Mouse (Mus musculus) kidney, postnatal 0 days (tissue): ENCODE results near the gene Galk2. TPM values are rescaled to one million over a fixed set of nuclear protein-coding genes. Genes with fewer than 3 reads are reported as not detected.

Source experiments
- ATAC-seq: fragments of 200-750 bp; cut with Nextera tagmentation; replicated peaks from 2 replicates; pipeline ENCODE4 v1.8.0; 2017; ENCODE audit warnings: low read depth, moderate number of reproducible peaks, moderate TSS enrichment, moderate library complexity; ENCODE audit not compliant: low FRiP score
- DNase-seq: peaks from one replicate; pipeline ENCODE4 v3.0.0-alpha.2; 2016; ENCODE audit warnings: low spot score
- H3K27ac ChIP-seq: fragments of 300-500 bp; sonication (generic); 2 replicates; pipeline ENCODE4 v1.5.1; 2014; ENCODE audit warnings: mild to moderate bottlenecking
- H3K27me3 ChIP-seq: fragments of 300-500 bp; sonication (generic); 2 replicates; pipeline ENCODE4 v1.6.1; 2014; ENCODE audit warnings: low read length, mixed read lengths; ENCODE audit not compliant: insufficient read depth
- H3K36me3 ChIP-seq: fragments of 300-500 bp; sonication (generic); 2 replicates; pipeline ENCODE4 v1.6.1; 2014; ENCODE audit warnings: low read length, mixed read lengths; ENCODE audit not compliant: insufficient read depth
- H3K4me1 ChIP-seq: fragments of 300-500 bp; sonication (generic); replicated peaks from 2 replicates; pipeline ENCODE4 v1.6.1; 2014; ENCODE audit warnings: antibody characterized with exemption, low read length, mixed read lengths; ENCODE audit not compliant: insufficient read depth
- H3K4me2 ChIP-seq: fragments of 300-500 bp; sonication (generic); 2 replicates; pipeline ENCODE4 v1.6.1; 2014; ENCODE audit warnings: mild to moderate bottlenecking, low read length, moderate library complexity, mixed read lengths
- H3K4me3 ChIP-seq: fragments of 300-500 bp; sonication (generic); replicated peaks from 2 replicates; pipeline ENCODE4 v1.5.1; 2014; ENCODE audit warnings: low read depth, low read length
- H3K9ac ChIP-seq: fragments of 300-500 bp; sonication (generic); 2 replicates; pipeline ENCODE4 v1.6.1; 2014; ENCODE audit warnings: low read depth, low read length
- H3K9me3 ChIP-seq: fragments of 300-500 bp; sonication (generic); replicated peaks from 2 replicates; pipeline ENCODE4 v1.6.1; 2016; ENCODE audit warnings: low read length, inconsistent platforms, mixed read lengths
- CTCF ChIP-seq: IDR thresholded peaks from 2 replicates; pipeline ENCODE4 v1.5.1; 2016; ENCODE audit warnings: antibody characterized with exemption, low read depth, mild to moderate bottlenecking, moderate library complexity
- WGBS: fragments of 180-500 bp; shearing (Covaris S2); extraction: QIAGEN DNeasy Blood & Tissue Kit; methylation state at CpG from one replicate; pipeline ENCODE4 v1.1.7; 2014; 5-methylcytosine and 5-hydroxymethylcytosine counted together
- polyA plus RNA-seq: library from polyadenylated mRNA; unstranded; fragments of >200 nt; fragmentation: Nextera tagmentation; extraction: Ambion mirVana; gene quantifications from 2 replicates; pipeline ENCODE4 v1.2.1, GENCODE M21; 2015

Gene Galk2
- polyA plus RNA-seq, 1 experiment from 2014 or later = 60.6 TPM

GRCm38 (mm10) chr2:125827898-125828297, 31.0 kb upstream of the Galk2 start:
- Histone ChIP-seq H3K4me1 (no peaks in the 10 kb centered on the region), H3K36me3 (peaks cover 19% of the 10 kb centered on the region), H3K9ac (no peak overlapping the region), H3K27me3 (no peaks in the 10 kb centered on the region), H3K4me2 (no peak overlapping the region), H3K9me3 (no peaks in the 10 kb centered on the region), H3K27ac (no peak overlapping the region), H3K4me3 (no peak overlapping the region)
- DNase-seq (no peak), ATAC-seq (no peak)
- no peak for TF ChIP-seq CTCF
- 84% methylated on average over 4 of the region's 4 CpGs for WGBS

- Histone ChIP-seq H3K27ac (no peak overlapping the region), H3K4me1 (no peaks in the 10 kb centered on the region), H3K36me3 (peaks cover 34% of the 10 kb centered on the region), H3K4me3 (no peak overlapping the region), H3K4me2 (no peak overlapping the region), H3K9ac (no peak overlapping the region), H3K9me3 (no peaks in the 10 kb centered on the region), H3K27me3 (no peaks in the 10 kb centered on the region)
- no peak for DNase-seq
- no peak for ATAC-seq
- WGBS = 89% methylated on average over 2 of the region's 2 CpGs
- TF ChIP-seq CTCF = no peak
Observed at GRCm38 (mm10) chr2:125829924-125830323, 29.0 kb upstream of the Galk2 start.

- Histone ChIP-seq H3K4me1 (no peaks in the 10 kb centered on the region), H3K36me3 (peaks cover 46% of the 10 kb centered on the region), H3K9ac (no peak overlapping the region), H3K4me3 (no peak overlapping the region), H3K27me3 (no peaks in the 10 kb centered on the region), H3K4me2 (no peak overlapping the region), H3K9me3 (no peaks in the 10 kb centered on the region), H3K27ac (no peak overlapping the region)
- TF ChIP-seq CTCF = no peak
- 93% methylated on average over 7 of the region's 7 CpGs for WGBS
- ATAC-seq (no peak), DNase-seq (no peak)
Observed at GRCm38 (mm10) chr2:125838091-125838490, 20.8 kb upstream of the Galk2 start.

- TF ChIP-seq CTCF = no peak
- Histone ChIP-seq H3K4me2 (no peak overlapping the region), H3K36me3 (peaks cover 46% of the 10 kb centered on the region), H3K9me3 (no peaks in the 10 kb centered on the region), H3K27me3 (no peaks in the 10 kb centered on the region), H3K4me1 (no peaks in the 10 kb centered on the region), H3K4me3 (no peak overlapping the region), H3K27ac (no peak overlapping the region), H3K9ac (no peak overlapping the region)
- DNase-seq (no peak), ATAC-seq (no peak)
- 54% methylated on average over 2 of the region's 2 CpGs for WGBS
Observed at GRCm38 (mm10) chr2:125838708-125839284, 20.1 kb upstream of the Galk2 start.

- WGBS = 69% methylated on average over 2 of the region's 2 CpGs
- no peaks in the 10 kb centered on the region for H3K9me3 ChIP-seq
- no peak for DNase-seq
- H3K4me3 ChIP-seq = no peak overlapping the region
- no peak for ATAC-seq
- H3K36me3 ChIP-seq = peaks cover 10% of the 10 kb centered on the region; the same call in 1 of the 2 replicates
- no peak for TF ChIP-seq CTCF
- no peak overlapping the region for H3K9ac ChIP-seq
- H3K27ac ChIP-seq = no peak overlapping the region
- H3K27me3 ChIP-seq = no peaks in the 10 kb centered on the region
- H3K4me1 ChIP-seq = no peaks in the 10 kb centered on the region
- H3K4me2 ChIP-seq = no peak overlapping the region
Observed at GRCm38 (mm10) chr2:125851237-125851636, 7.7 kb upstream of the Galk2 start.

GRCm38 (mm10) chr2:125857707-125858106, 1.2 kb upstream of the Galk2 start:
- ATAC-seq = no peak
- no peaks in the 10 kb centered on the region for H3K36me3 ChIP-seq
- no peaks in the 10 kb centered on the region for H3K4me1 ChIP-seq
- DNase-seq = no peak
- peak; percentile 36 for TF ChIP-seq CTCF
- no peak overlapping the region for H3K27ac ChIP-seq
- H3K9ac ChIP-seq = no peak overlapping the region
- H3K27me3 ChIP-seq = no peaks in the 10 kb centered on the region
- peak overlapping the region; percentile 97 for H3K4me3 ChIP-seq
- 44% methylated on average over 3 of the region's 3 CpGs for WGBS
- peak overlapping the region; percentile 86 for H3K4me2 ChIP-seq
- no peaks in the 10 kb centered on the region for H3K9me3 ChIP-seq

- no peak for DNase-seq
- Histone ChIP-seq H3K4me2 (no peak overlapping the region), H3K27ac (no peak overlapping the region), H3K9me3 (no peaks in the 10 kb centered on the region), H3K4me1 (0 out of 2 replicates have a peak, but pooled peaks cover 10% of the 10 kb centered on the region), H3K36me3 (no peaks in the 10 kb centered on the region), H3K27me3 (no peaks in the 10 kb centered on the region), H3K4me3 (no peak overlapping the region), H3K9ac (no peak overlapping the region)
- 78% methylated on average over 3 of the region's 3 CpGs for WGBS
- ATAC-seq = no peak
- no peak for TF ChIP-seq CTCF
Observed at GRCm38 (mm10) chr2:125863799-125864198, 4.9 kb downstream of the Galk2 start.
